Mouse (Mus musculus): ENCODE data around the gene Dcakd. TPM values are rescaled to one million over a fixed set of nuclear protein-coding genes. Genes with fewer than 3 reads are reported as not detected.

Gene Dcakd
- 14.3 TPM for polyA plus RNA-seq (2015; fragmentation: Illumina TruSeq; extraction: RNeasy Lipid Tissue Mini Kit (QIAGEN cat#74804); ENCODE audit: insufficient read depth, low replicate concordance)

GRCm38 (mm10) chr11:103028176-103028891 lies at the start of gene Dcakd, which contains the start of gene Nmt1:
Gene Dcakd, minus strand, starts transcription at chr11:103028333.
Gene Nmt1, plus strand, starts transcription at chr11:103028190.

GRCm38 (mm10) chr11:102946265-102946991 lies 81.7 kb downstream of the Dcakd start, which contains the start of gene C1ql1:
Gene C1ql1, minus strand, starts transcription at chr11:102946688.

Other genes starting within 250 kb of the Dcakd start
- gene Gjc1, start 208.6 kb downstream of the Dcakd start, polyA plus RNA-seq (2015; fragmentation: Illumina TruSeq; extraction: RNeasy Lipid Tissue Mini Kit (QIAGEN cat#74804); ENCODE audit: insufficient read depth, low replicate concordance): 5.5 TPM
- not detected for gene Higd1b, start 192.5 kb downstream of the Dcakd start, polyA plus RNA-seq (2015; fragmentation: Illumina TruSeq; extraction: RNeasy Lipid Tissue Mini Kit (QIAGEN cat#74804); ENCODE audit: insufficient read depth, low replicate concordance)
- 82.0 TPM for gene Eftud2, start 147.3 kb downstream of the Dcakd start, polyA plus RNA-seq (2015; fragmentation: Illumina TruSeq; extraction: RNeasy Lipid Tissue Mini Kit (QIAGEN cat#74804); ENCODE audit: insufficient read depth, low replicate concordance)
- gene Ccdc103, start 147.1 kb downstream of the Dcakd start, polyA plus RNA-seq (2015; fragmentation: Illumina TruSeq; extraction: RNeasy Lipid Tissue Mini Kit (QIAGEN cat#74804); ENCODE audit: insufficient read depth, low replicate concordance): not detected
- not detected for gene Fam187a, start 143.2 kb downstream of the Dcakd start, polyA plus RNA-seq (2015; fragmentation: Illumina TruSeq; extraction: RNeasy Lipid Tissue Mini Kit (QIAGEN cat#74804); ENCODE audit: insufficient read depth, low replicate concordance)
- 0.83 TPM for gene Gfap, start 127.4 kb downstream of the Dcakd start, polyA plus RNA-seq (2015; fragmentation: Illumina TruSeq; extraction: RNeasy Lipid Tissue Mini Kit (QIAGEN cat#74804); ENCODE audit: insufficient read depth, low replicate concordance)
- 2.7 TPM for gene Kif18b, start 103.2 kb downstream of the Dcakd start, polyA plus RNA-seq (2015; fragmentation: Illumina TruSeq; extraction: RNeasy Lipid Tissue Mini Kit (QIAGEN cat#74804); ENCODE audit: insufficient read depth, low replicate concordance)
- gene C1ql1, start 81.6 kb downstream of the Dcakd start, polyA plus RNA-seq (2015; fragmentation: Illumina TruSeq; extraction: RNeasy Lipid Tissue Mini Kit (QIAGEN cat#74804); ENCODE audit: insufficient read depth, low replicate concordance): not detected
- gene Nmt1, start 143 bp downstream of the Dcakd start, polyA plus RNA-seq (2015; fragmentation: Illumina TruSeq; extraction: RNeasy Lipid Tissue Mini Kit (QIAGEN cat#74804); ENCODE audit: insufficient read depth, low replicate concordance): 48.5 TPM
- 0.93 TPM for gene Plcd3, start 73.3 kb upstream of the Dcakd start, polyA plus RNA-seq (2015; fragmentation: Illumina TruSeq; extraction: RNeasy Lipid Tissue Mini Kit (QIAGEN cat#74804); ENCODE audit: insufficient read depth, low replicate concordance)
- 17.7 TPM for gene Acbd4, start 73.3 kb upstream of the Dcakd start, polyA plus RNA-seq (2015; fragmentation: Illumina TruSeq; extraction: RNeasy Lipid Tissue Mini Kit (QIAGEN cat#74804); ENCODE audit: insufficient read depth, low replicate concordance)
- 16.5 TPM for gene Hexim1, start 87.9 kb upstream of the Dcakd start, polyA plus RNA-seq (2015; fragmentation: Illumina TruSeq; extraction: RNeasy Lipid Tissue Mini Kit (QIAGEN cat#74804); ENCODE audit: insufficient read depth, low replicate concordance)
- 0.75 TPM for gene Hexim2, start 104.1 kb upstream of the Dcakd start, polyA plus RNA-seq (2015; fragmentation: Illumina TruSeq; extraction: RNeasy Lipid Tissue Mini Kit (QIAGEN cat#74804); ENCODE audit: insufficient read depth, low replicate concordance)
- 175 TPM for gene Fmnl1, start 142.8 kb upstream of the Dcakd start, polyA plus RNA-seq (2015; fragmentation: Illumina TruSeq; extraction: RNeasy Lipid Tissue Mini Kit (QIAGEN cat#74804); ENCODE audit: insufficient read depth, low replicate concordance)
- not detected for gene 1700023F06Rik, start 180.2 kb upstream of the Dcakd start, polyA plus RNA-seq (2015; fragmentation: Illumina TruSeq; extraction: RNeasy Lipid Tissue Mini Kit (QIAGEN cat#74804); ENCODE audit: insufficient read depth, low replicate concordance)
- gene Spata32, start 190.1 kb upstream of the Dcakd start, polyA plus RNA-seq (2015; fragmentation: Illumina TruSeq; extraction: RNeasy Lipid Tissue Mini Kit (QIAGEN cat#74804); ENCODE audit: insufficient read depth, low replicate concordance): not detected
- gene Map3k14, start 239.1 kb upstream of the Dcakd start, polyA plus RNA-seq (2015; fragmentation: Illumina TruSeq; extraction: RNeasy Lipid Tissue Mini Kit (QIAGEN cat#74804); ENCODE audit: insufficient read depth, low replicate concordance): 11.3 TPM

Data from spleen, adult 10 weeks (tissue).